Mouse (Mus musculus) ES-E14 (cell line): ENCODE data around the gene Yipf2.

Experiments
- HCFC1 ChIP-seq: IDR thresholded peaks from 2 replicates; pipeline ENCODE4 v1.6.1; 2012; ENCODE audit warnings: low read length, inconsistent platforms, borderline replicate concordance; ENCODE audit not compliant: insufficient read depth
- ZNF384 ChIP-seq: IDR thresholded peaks from 2 replicates; pipeline ENCODE4 v1.6.1; 2012; ENCODE audit warnings: low read depth, low read length, inconsistent platforms

DNA sequence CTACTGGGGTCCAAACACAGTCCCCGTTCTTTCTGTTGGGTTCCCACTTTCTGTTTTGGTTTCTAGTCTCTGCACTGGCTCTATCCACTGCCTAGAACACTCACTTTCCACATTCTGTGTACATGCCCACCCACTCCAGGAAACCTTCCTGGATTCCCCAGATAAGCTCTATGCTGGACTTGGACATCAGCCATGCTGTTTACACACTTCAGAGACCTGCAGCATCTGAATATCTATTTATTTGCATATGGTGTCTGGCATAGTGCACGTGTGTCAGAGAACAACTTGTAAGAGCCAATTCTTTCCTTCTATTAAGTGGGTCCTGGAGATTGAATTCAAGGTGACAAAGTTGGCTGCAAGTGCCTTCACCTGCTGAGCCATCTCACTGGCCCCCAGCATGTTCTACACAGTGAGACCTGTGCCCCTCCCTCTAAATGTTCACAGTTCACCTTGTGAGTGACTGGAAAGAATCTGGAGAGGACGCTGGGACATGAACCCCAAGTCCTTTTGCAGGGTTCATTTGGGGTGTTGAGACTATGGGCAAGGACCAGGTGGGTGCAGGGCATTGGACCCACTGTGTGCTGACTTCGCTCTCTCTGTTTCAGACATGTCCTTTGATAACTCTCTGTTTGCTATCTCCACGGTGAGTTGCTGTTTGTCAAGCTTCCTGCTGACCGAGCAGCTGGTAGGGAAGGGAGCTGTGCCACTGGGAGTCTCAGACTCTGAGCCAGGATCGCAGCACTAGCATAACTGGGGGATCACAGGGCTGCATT is 52.5 kb downstream of the Yipf2 start:
- TF ChIP-seq HCFC1 = no peak
- TF ChIP-seq ZNF384 = no peak
